Mouse (Mus musculus): Measurements from ENCODE around the gene Tssc4.
A peak's percentile ranks its signal among the peaks of the same experiment; 100 is the strongest.

Tssc4 gene

DNA sequence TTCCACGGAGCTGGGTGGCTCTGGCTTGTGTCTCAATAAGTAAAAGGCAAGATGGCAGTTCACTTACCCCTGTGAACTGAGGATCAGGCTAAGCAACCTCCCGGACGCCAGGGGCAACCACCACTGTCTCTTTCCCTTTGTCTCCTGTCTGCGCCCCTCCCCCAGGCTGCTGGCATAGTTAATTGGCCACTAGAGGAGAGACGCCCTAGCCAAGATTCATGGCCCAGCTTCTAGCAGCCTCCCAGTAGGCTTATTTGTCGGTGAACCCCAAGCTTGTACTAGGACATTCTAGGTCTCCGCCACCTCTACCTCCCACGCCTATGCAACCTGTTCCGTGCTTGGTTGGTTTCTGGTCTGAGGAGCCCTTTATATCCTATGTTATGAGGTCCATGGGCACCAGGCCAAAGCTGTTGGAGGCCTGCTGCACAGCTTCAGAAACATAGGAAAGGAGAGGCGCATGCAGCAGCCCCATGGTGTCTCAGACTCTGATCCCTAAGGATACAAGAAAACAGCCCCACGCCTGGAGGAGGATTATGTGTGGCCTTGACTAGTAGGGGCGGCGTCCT lies 650 bp upstream of the Tssc4 start:
- peak; percentile 23 for DNase-seq (ENCODE audit: low read depth, low spot score)

GRCm38 (mm10) chr7:143069751-143070400 lies 827 bp downstream of the Tssc4 start:
- no peak for DNase-seq (ENCODE audit: low read depth, low spot score)

GRCm38 (mm10) chr7:143070506-143071070 lies 1.5 kb downstream of the Tssc4 start:
- no peak for DNase-seq (ENCODE audit: low read depth, low spot score)

DNA sequence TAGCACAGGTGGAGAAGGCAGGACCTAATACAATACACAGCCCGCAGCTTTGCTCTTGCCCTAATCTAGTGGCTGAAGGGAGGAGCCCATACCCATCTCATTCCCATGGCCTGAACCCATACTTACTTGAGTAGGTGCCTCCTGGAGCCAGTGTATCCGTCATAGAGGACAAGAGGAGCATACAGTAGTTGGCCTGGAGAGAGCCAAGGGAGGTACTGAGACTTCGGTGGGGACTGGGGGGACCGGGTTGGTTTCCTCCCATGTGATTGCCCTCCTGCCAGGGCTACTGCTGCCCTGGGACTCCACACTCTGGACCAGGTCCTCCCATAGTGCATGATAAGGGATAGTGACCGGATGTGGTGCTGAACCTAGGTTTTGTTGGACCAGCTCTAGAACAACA lies 3.6 kb downstream of the Tssc4 start:
- DNase-seq (ENCODE audit: low read depth, low spot score) = no peak

DNA sequence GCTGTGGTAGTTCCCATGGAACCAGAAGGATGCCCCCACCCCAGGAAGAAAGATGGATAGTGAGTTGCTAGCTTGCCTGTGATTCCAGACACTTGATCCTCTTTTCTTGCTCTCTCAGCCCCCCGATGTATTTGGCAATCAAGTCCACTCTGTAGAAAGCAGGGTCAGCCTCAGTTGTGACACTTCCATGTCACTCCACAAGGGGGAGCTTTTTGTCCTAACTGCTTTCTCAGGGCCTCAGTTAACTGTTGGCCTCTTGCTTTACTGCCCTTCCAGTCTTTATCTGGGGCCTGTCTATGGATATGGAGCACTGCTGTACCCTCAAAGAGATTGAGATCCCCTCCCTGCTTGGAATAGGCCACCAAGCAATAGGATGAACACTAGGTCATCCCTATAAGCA lies 4.0 kb downstream of the Tssc4 start:
- DNase-seq (ENCODE audit: low read depth, low spot score) = peak; percentile 30

GRCm38 (mm10) chr7:143075394-143075793 lies 6.3 kb downstream of the Tssc4 start:
- DNase-seq (ENCODE audit: low read depth, low spot score) = no peak

DNA sequence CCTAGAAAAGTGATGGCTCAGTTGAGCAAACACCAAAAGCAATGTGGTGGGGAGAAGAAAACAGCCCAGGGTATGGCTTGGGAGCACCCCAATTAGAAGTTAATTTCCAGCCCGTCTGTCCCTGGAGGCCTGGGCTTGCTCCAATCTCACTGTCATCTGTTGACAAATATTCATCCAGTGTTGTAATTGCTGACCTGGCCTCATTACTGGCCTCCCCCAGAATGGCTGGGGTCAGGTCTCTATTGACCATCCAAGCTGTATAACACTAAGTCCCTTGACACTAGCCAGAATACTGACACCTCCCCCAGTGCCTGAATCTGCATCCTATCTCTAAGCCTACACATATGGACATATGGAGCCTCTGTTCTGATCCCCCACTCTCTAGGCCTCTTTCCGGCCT lies 8.3 kb downstream of the Tssc4 start:
- DNase-seq (ENCODE audit: low read depth, low spot score) = no peak

DNA sequence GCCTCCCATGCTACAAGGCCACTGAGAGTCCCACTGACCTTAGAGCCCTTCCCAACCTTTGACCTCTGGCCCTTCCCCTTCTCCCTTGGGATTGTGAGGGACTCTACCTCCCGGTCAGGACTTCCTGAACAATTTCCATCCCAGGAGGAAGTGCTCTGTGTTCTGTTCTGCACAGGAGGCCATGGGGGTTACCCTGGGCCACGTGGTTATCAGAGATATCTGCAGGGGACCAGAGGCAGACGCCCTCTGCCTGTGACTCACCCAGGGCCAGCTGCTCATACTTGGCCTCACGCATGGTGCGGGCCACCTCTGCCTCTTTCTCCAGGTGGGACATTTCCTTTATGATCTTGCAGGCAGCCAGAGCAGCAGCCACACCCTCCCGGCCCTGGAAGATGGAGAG lies 13.0 kb downstream of the Tssc4 start:
- DNase-seq (ENCODE audit: low read depth, low spot score) = no peak

GRCm38 (mm10) chr7:143083708-143084107 lies 14.7 kb downstream of the Tssc4 start:
- DNase-seq (ENCODE audit: low read depth, low spot score) = no peak

- peak; percentile 49 for DNase-seq (ENCODE audit: low read depth, low spot score)
Observed at GRCm38 (mm10) chr7:143086366-143086765, 17.3 kb downstream of the Tssc4 start.

DNA sequence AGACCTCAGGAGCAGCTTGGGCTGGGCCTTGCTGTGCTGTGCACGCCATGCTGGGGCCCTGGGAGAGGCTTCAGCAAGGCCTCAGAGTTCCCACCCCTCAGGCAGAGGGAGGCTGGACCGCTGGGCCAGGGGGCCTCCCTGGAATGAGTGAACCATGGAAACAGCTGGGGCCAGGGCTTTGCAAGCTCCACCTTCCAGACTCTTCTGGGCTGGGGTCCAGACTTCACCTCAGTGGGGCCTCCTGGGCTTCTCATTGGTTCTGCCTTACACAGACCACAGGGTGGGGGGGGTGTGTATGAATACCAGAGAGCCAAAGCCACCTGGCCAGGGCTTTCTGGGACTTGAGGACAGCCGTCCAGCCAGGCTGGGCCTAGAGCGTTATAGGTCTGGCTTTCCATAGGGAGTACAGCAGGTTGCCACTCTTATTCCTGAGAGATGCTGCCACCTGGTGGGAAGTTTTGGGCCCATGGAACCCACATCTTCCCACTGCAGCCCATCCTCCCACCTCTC lies 18.1 kb downstream of the Tssc4 start:
- DNase-seq (ENCODE audit: low read depth, low spot score) = peak; percentile 34

DNA sequence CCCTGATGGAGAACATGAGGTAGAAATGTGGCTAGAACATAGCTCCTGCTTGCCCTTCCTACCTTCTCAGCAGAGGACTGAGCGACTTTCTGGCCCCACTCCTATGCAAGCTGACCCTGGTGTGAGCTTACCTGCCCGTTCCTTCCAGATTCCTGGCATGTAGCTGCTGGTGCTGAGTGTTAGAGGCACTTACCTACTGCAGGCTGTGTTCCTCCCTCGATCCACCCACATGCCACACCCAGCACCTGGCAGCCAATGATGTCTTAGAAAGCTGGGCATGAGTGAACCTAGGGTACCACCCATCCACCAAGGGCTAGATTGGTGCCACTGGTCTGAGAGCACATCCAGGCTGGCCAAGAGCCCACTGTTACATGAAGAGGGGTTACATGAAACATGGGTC lies 24.8 kb downstream of the Tssc4 start:
- no peak for DNase-seq (ENCODE audit: low read depth, low spot score)

DNA sequence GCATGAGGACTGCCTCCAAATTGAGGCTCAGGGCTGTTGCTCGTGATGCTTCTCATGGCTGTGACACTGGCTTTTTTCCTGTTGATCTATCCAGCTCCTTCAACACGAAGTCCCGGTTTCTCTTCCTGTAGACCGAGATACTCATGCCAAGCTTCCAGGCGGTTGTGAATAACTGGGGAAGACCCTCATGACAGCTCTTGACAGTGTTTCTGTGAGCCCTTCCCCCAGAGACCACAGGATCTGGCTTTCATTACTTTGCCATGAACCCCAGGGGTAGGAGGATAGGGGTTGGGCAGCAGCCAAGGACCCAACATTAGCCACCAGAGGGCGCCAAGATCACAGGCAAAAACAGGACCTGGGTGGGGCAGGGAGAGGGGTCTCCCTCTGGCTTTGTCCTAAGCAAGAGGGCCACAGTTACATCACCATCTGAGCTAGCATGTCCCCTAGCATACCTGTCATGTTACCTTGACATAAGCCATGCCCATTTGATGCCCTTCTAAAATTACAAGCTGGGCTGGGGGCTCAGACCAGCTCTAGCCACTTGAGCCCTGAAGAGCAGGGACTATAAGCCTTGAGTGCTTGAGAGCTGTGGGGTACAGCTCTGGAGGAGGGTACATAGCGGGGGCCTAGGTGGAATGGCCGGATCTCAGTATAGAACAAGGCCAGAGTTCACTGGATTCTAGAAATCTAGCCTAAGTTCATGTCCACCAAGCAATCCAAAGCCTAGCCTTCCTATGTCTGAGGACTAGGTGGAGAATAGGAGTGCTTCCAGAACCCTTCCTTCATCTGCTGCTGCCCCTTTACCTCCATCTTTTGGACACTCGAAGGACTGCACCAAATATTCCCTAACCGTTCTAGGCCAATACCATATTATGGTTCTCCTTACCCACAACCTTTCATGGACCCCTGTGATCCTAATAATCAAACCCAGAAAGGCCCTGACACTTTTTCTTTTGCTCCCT lies 25.8 kb downstream of the Tssc4 start, which contains the start of gene Trpm5:
Gene Trpm5 (minus strand): TSS at position 51 of the 962 bp plus-strand sequence.
- peak; percentile 23 for DNase-seq (ENCODE audit: low read depth, low spot score)

GRCm38 (mm10) chr7:143095554-143095907 lies 26.5 kb downstream of the Tssc4 start:
- no peak for DNase-seq (ENCODE audit: low read depth, low spot score)

DNA sequence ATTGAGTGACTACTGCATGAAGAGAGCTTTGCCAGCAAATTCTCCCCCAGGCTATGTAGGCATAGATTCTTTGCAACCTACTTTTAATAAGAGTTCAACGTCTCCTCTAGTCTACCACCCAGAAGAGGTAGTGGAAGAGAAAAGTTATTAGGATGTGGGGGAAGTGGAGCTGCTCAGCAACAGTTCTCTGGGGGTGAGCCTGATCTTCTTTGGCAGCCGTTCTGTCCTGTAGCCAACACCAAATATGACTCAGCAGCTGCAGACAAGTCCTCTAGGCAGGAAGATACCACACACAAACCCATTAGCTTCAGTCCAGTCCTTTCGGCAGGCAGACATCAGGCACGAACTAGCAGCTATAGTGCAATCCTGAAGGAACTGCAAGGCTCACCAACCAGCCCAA lies 31.7 kb downstream of the Tssc4 start:
- DNase-seq (ENCODE audit: low read depth, low spot score) = no peak

GRCm38 (mm10) chr7:143105258-143105897 lies 36.3 kb downstream of the Tssc4 start:
- DNase-seq (ENCODE audit: low read depth, low spot score) = no peak

GRCm38 (mm10) chr7:143106062-143106461 lies 37.0 kb downstream of the Tssc4 start, which contains the start of gene Kcnq1:
Kcnq1 (plus strand) TSS chr7:143106362.
- DNase-seq (ENCODE audit: low read depth, low spot score) = no peak

- DNase-seq (ENCODE audit: low read depth, low spot score) = no peak
Observed at GRCm38 (mm10) chr7:143106672-143107465, 37.8 kb downstream of the Tssc4 start.

DNA sequence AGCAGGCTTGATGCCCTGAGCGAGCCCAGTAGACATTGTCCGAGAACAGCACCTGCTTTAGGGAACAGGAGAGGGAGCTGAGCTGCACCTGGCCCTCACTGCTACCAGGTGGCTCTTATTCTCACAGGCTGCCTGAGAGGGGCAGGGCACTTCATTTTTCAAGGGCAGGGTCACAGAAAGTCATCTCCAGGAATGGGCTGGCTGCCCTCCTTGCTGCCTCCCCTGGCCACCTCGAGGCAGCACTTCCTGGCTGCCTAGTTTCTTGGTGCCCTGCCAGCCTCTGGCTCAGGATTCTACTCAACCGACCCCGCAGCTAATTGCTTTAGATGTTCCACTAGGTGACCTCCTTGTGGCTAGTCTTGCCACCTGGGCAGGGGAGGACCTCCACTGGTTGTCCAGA lies 39.2 kb downstream of the Tssc4 start:
- no peak for DNase-seq (ENCODE audit: low read depth, low spot score)

GRCm38 (mm10) chr7:143108996-143109660 lies 40.1 kb downstream of the Tssc4 start:
- no peak for DNase-seq (ENCODE audit: low read depth, low spot score)

Measured in retina, postnatal 7 days (tissue).